Mouse (Mus musculus) heart, embryonic 13.5 days (tissue): ENCODE data around the gene Bglap2. TPM values are rescaled to one million over a fixed set of nuclear protein-coding genes. Genes with fewer than 3 reads are reported as not detected.
"Not testable (repeated sequence)": the region's sequence is repeated elsewhere in the genome, so short reads cannot be mapped to it uniquely, and the experiment has no call there.

ENCODE experiments used
- ATAC-seq: fragments of 200-750 bp; cut with Nextera tagmentation; 2 replicates; pipeline ENCODE4 v1.8.0; 2017; ENCODE audit warnings: moderate TSS enrichment; ENCODE audit not compliant: insufficient number of reproducible peaks, low FRiP score, low TSS enrichment; ENCODE audit errors: extremely low read depth
- H3K27ac ChIP-seq: fragments of 300-500 bp; sonication (generic); replicated peaks from 2 replicates; pipeline ENCODE4 v1.5.1; 2015; ENCODE audit warnings: moderate library complexity, mild to moderate bottlenecking, inconsistent platforms
- H3K27me3 ChIP-seq: fragments of 300-500 bp; sonication (generic); replicated peaks from 2 replicates; pipeline ENCODE4 v1.6.1; 2015; ENCODE audit warnings: mild to moderate bottlenecking, inconsistent platforms
- H3K36me3 ChIP-seq: fragments of 300-500 bp; sonication (generic); 2 replicates; pipeline ENCODE4 v1.6.1; 2015; ENCODE audit warnings: mild to moderate bottlenecking, inconsistent platforms
- H3K4me1 ChIP-seq: fragments of 300-500 bp; sonication (generic); 2 replicates; pipeline ENCODE4 v1.6.1; 2015; ENCODE audit warnings: inconsistent platforms
- H3K4me2 ChIP-seq: fragments of 300-500 bp; sonication (generic); 2 replicates; pipeline ENCODE4 v1.6.1; 2015; ENCODE audit warnings: inconsistent platforms, mild to moderate bottlenecking, moderate library complexity
- H3K4me3 ChIP-seq: fragments of 300-500 bp; sonication (generic); 2 replicates; pipeline ENCODE4 v1.5.1; 2015; ENCODE audit warnings: moderate library complexity, mild to moderate bottlenecking, inconsistent platforms
- H3K9ac ChIP-seq: fragments of 300-500 bp; sonication (generic); 2 replicates; pipeline ENCODE4 v1.6.1; 2015; ENCODE audit warnings: inconsistent platforms, mild to moderate bottlenecking, moderate library complexity
- H3K9me3 ChIP-seq: fragments of 300-500 bp; sonication (generic); 2 replicates; pipeline ENCODE4 v1.6.1; 2016; ENCODE audit warnings: inconsistent platforms
- WGBS: fragments of 180-500 bp; shearing (Covaris S2); methylation state at CpG from one replicate; pipeline ENCODE4 v1.1.7; 2015; ENCODE audit warnings: mixed read lengths; 5-methylcytosine and 5-hydroxymethylcytosine counted together
- polyA plus RNA-seq: library from polyadenylated mRNA; unstranded; fragments of >200 nt; fragmentation: Nextera tagmentation; extraction: Ambion mirVana; gene quantifications from 2 replicates; pipeline ENCODE4 v1.2.1, GENCODE M21; 2015

Bglap2 gene
- not detected in 2 replicates for polyA plus RNA-seq

- ATAC-seq, H3K27me3 ChIP-seq, H3K27ac ChIP-seq, H3K4me3 ChIP-seq, H3K9ac ChIP-seq, H3K4me2 ChIP-seq, H3K36me3 ChIP-seq, H3K9me3 ChIP-seq: not testable (repeated sequence)
- peaks cover 10% of the 10 kb centered on the region; the same call in 1 of the 2 replicates for H3K4me1 ChIP-seq
- WGBS, result 67% methylated on average over 5 of the region's 5 CpGs
Observed at GRCm38 (mm10) chr3:88378599-88378998, at the start of gene Bglap2. Bglap2 (minus strand) TSS chr3:88378699.

GRCm38 (mm10) chr3:88427342-88427905, 48.9 kb upstream of the Bglap2 start:
- no peak overlapping the region for H3K4me3 ChIP-seq
- H3K4me2 ChIP-seq, result no peak overlapping the region
- 62% methylated on average over 4 of the region's 4 CpGs for WGBS
- H3K9me3 ChIP-seq, result no peaks in the 10 kb centered on the region
- no peaks in the 10 kb centered on the region for H3K27me3 ChIP-seq
- no peak overlapping the region for H3K9ac ChIP-seq
- no peak overlapping the region for H3K27ac ChIP-seq
- peaks cover 19% of the 10 kb centered on the region for H3K4me1 ChIP-seq
- no peaks in the 10 kb centered on the region for H3K36me3 ChIP-seq
- no peak for ATAC-seq

GRCm38 (mm10) chr3:88425708-88426420, 47.4 kb upstream of the Bglap2 start:
- WGBS, result 78% methylated on average over 10 of the region's 10 CpGs
- H3K9me3 ChIP-seq, result no peaks in the 10 kb centered on the region
- peaks cover 23% of the 10 kb centered on the region for H3K4me1 ChIP-seq
- H3K9ac ChIP-seq, result no peak overlapping the region; the same call in 1 of the 2 replicates
- H3K4me3 ChIP-seq, result peak overlapping the region; percentile 75; the same call in 1 of the 2 replicates
- ATAC-seq, result no peak
- H3K36me3 ChIP-seq, result peaks cover 5% of the 10 kb centered on the region
- peak overlapping the region; percentile 94 for H3K4me2 ChIP-seq
- no peak overlapping the region for H3K27ac ChIP-seq
- no peaks in the 10 kb centered on the region for H3K27me3 ChIP-seq

- Histone ChIP-seq H3K4me3 (peak overlapping the region; percentile 75), H3K27ac (no peak overlapping the region), H3K9ac (peak overlapping the region; percentile 70), H3K36me3 (peaks cover 10% of the 10 kb centered on the region), H3K4me1 (peaks cover 23% of the 10 kb centered on the region), H3K4me2 (peak overlapping the region; percentile 94), H3K9me3 (no peaks in the 10 kb centered on the region), H3K27me3 (no peaks in the 10 kb centered on the region)
- WGBS, result 8% methylated on average over 2 of the region's 2 CpGs
- ATAC-seq, result no peak
Observed at GRCm38 (mm10) chr3:88425330-88425689, 46.8 kb upstream of the Bglap2 start.

GRCm38 (mm10) chr3:88424605-88425329, 46.3 kb upstream of the Bglap2 start, which contains the start of gene Slc25a44:
Slc25a44 (minus strand) TSS chr3:88425139.
- no peaks in the 10 kb centered on the region for H3K27me3 ChIP-seq
- peak within 1 kb of the TSS; percentile 75 for H3K4me3 ChIP-seq
- H3K9me3 ChIP-seq, result no peaks in the 10 kb centered on the region
- WGBS, result 2% methylated on average over 35 of the region's 35 CpGs
- peak within 1 kb of the TSS; percentile 94 for H3K4me2 ChIP-seq
- H3K4me1 ChIP-seq, result peaks cover 23% of the 10 kb centered on the region
- H3K36me3 ChIP-seq, result peaks cover 16% of the 10 kb centered on the region
- H3K9ac ChIP-seq, result peak within 1 kb of the TSS; percentile 87
- H3K27ac ChIP-seq, result no peak within 1 kb of the TSS
- ATAC-seq, result peak; percentile 99

- WGBS, result 34% methylated on average over 9 of the region's 9 CpGs
- Histone ChIP-seq H3K9me3 (no peaks in the 10 kb centered on the region), H3K36me3 (peaks cover 42% of the 10 kb centered on the region), H3K27ac (no peak overlapping the region), H3K9ac (peak overlapping the region; percentile 50; the same call in 1 of the 2 replicates), H3K4me3 (no peak overlapping the region), H3K4me2 (no peak overlapping the region), H3K27me3 (no peaks in the 10 kb centered on the region), H3K4me1 (peaks cover 23% of the 10 kb centered on the region)
- ATAC-seq, result no peak
Observed at GRCm38 (mm10) chr3:88422020-88422720, 43.7 kb upstream of the Bglap2 start.

GRCm38 (mm10) chr3:88420771-88421170, 42.3 kb upstream of the Bglap2 start:
- Histone ChIP-seq H3K27ac (no peak overlapping the region), H3K4me1 (peaks cover 25% of the 10 kb centered on the region), H3K36me3 (peaks cover 56% of the 10 kb centered on the region), H3K4me3 (no peak overlapping the region), H3K9ac (no peak overlapping the region), H3K9me3 (no peaks in the 10 kb centered on the region), H3K4me2 (no peak overlapping the region), H3K27me3 (no peaks in the 10 kb centered on the region)
- WGBS, result 89% methylated on average over 19 of the region's 19 CpGs
- no peak for ATAC-seq

- WGBS, result 82% methylated on average over 6 of the region's 6 CpGs
- no peak for ATAC-seq
- no peak overlapping the region for H3K27ac ChIP-seq
- H3K9me3 ChIP-seq, result no peaks in the 10 kb centered on the region
- no peak overlapping the region for H3K4me2 ChIP-seq
- H3K9ac ChIP-seq, result 0 out of 2 replicates have a peak overlapping the region, but pooled peaks have one; percentile 14
- no peaks in the 10 kb centered on the region for H3K27me3 ChIP-seq
- H3K4me3 ChIP-seq, result no peak overlapping the region
- H3K4me1 ChIP-seq, result peaks cover 15% of the 10 kb centered on the region
- peaks cover 83% of the 10 kb centered on the region for H3K36me3 ChIP-seq
Observed at GRCm38 (mm10) chr3:88418016-88418415, 39.5 kb upstream of the Bglap2 start.

GRCm38 (mm10) chr3:88415668-88416067, 37.2 kb upstream of the Bglap2 start:
- Histone ChIP-seq H3K27ac (no peak overlapping the region), H3K36me3 (peaks cover 95% of the 10 kb centered on the region)
- 46% methylated on average over 4 of the region's 4 CpGs for WGBS

GRCm38 (mm10) chr3:88412636-88413035, 34.1 kb upstream of the Bglap2 start:
- WGBS, result 79% methylated on average over 11 of the region's 11 CpGs
- Histone ChIP-seq H3K4me2 (no peak overlapping the region), H3K4me3 (no peak overlapping the region), H3K4me1 (peaks cover 35% of the 10 kb centered on the region), H3K27ac (no peak overlapping the region), H3K36me3 (peaks cover 68% of the 10 kb centered on the region), H3K9ac (no peak overlapping the region), H3K27me3 (no peaks in the 10 kb centered on the region), H3K9me3 (no peaks in the 10 kb centered on the region)
- no peak for ATAC-seq

More at GRCm38 (mm10) chr3:88415668-88416067, 37.2 kb upstream of the Bglap2 start:
- Histone ChIP-seq H3K9ac (peak overlapping the region; percentile 37; the same call in 1 of the 2 replicates), H3K4me2 (no peak overlapping the region), H3K9me3 (no peaks in the 10 kb centered on the region), H3K4me1 (peaks cover 13% of the 10 kb centered on the region), H3K27me3 (no peaks in the 10 kb centered on the region), H3K4me3 (no peak overlapping the region)
- no peak for ATAC-seq

GRCm38 (mm10) chr3:88411681-88412080, 33.2 kb upstream of the Bglap2 start:
- no peak overlapping the region for H3K9ac ChIP-seq
- no peak overlapping the region for H3K27ac ChIP-seq
- H3K9me3 ChIP-seq, result no peaks in the 10 kb centered on the region
- WGBS, result 82% methylated on average over 4 of the region's 4 CpGs
- no peak overlapping the region for H3K4me2 ChIP-seq
- H3K4me1 ChIP-seq, result peaks cover 44% of the 10 kb centered on the region
- no peaks in the 10 kb centered on the region for H3K27me3 ChIP-seq
- ATAC-seq, result no peak
- H3K36me3 ChIP-seq, result peaks cover 58% of the 10 kb centered on the region
- no peak overlapping the region for H3K4me3 ChIP-seq
